Mouse (Mus musculus) hematopoietic multipotent progenitor cell, adult 10-12 weeks (in vitro differentiated cells): Measurements from ENCODE around the gene Sox11. TPM values are rescaled to one million over a fixed set of nuclear protein-coding genes. Genes with fewer than 3 reads are reported as not detected.

ENCODE experiments used
- polyA plus RNA-seq: library from polyadenylated mRNA; stranded (reverse); fragments of >175 nt; gene quantifications from 2 replicates; pipeline ENCODE4 v1.2.3, GENCODE M21; 2012; ENCODE audit warnings: low replicate concordance

Gene Sox11
- not detected in 2 replicates for polyA plus RNA-seq

GRCm38 (mm10) chr12:27341871-27342690 lies at the start of gene Sox11:
Gene Sox11 (minus strand): TSS chr12:27342574.

